Comparison of ENCODE assay signal across 8 mouse cellular contexts in the genomic region with DNA sequence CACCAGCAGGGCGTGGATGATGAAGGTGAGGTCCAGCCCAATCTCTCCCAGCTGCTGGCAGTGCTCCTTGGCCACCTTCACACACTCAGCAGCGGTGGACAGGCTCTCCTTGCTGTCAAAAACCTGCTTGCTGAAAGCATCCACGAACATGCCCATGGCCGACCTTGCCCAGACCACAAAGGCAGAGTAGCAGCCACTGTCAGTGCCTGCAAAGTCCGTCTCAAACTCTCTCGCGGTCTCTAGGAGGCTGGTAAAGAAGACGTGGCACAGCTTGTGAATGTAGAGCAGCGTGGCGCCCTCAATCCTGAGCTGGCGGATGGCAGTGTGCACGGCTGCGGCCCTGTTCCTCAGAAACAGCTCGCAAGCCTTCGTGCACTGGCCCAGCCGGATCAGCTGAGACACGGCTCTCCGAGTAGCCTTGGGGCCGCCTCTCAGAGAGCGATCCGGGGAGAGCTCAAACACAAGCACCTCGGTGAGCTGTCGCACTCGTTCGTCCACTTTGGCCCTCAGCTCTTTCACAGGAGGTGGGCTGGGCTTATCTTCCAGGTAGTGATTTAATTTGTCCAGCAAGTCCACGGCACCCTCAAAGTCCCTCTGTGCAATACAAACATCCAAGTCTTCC. TPM values are rescaled to one million over a fixed set of nuclear protein-coding genes. Genes with fewer than 3 reads are reported as not detected.
DNase-seq lines count a peak whose midpoint lies in the region; ATAC-seq lines count a peak whose summit lies in the region.

No protein-coding gene starts in this region.

- ATAC-seq in cerebellum, adult (ENCODE audit: insufficient number of reproducible peaks, low FRiP score, low TSS enrichment), result no peak
- no peak for ATAC-seq in hindbrain, embryonic 14.5 days (ENCODE audit: low FRiP score)
- no peak for ATAC-seq in midbrain, embryonic 14.5 days (ENCODE audit: low FRiP score, low TSS enrichment)
- no peak for ATAC-seq in granulocyte monocyte progenitor cell, adult 5-6 weeks (replicated peaks; ENCODE audit: poor library complexity, severe bottlenecking)

- peaks cover 19% of the 10 kb centered on the region for H3K4me1 ChIP-seq in hindbrain, embryonic 14.5 days (replicated peaks; ENCODE audit: control insufficient read depth, insufficient read depth, low read length)
- peaks cover 24% of the 10 kb centered on the region for H3K4me1 ChIP-seq in midbrain, embryonic 14.5 days (ENCODE audit: control insufficient read depth, insufficient read depth, low read length)

- H3K4me2 ChIP-seq in hindbrain, embryonic 14.5 days (replicated peaks), result peak overlapping the region; percentile 93
- H3K4me2 ChIP-seq in midbrain, embryonic 14.5 days (ENCODE audit: low read length), result peak overlapping the region; percentile 96

- H3K27me3 ChIP-seq in hindbrain, embryonic 14.5 days (ENCODE audit: control insufficient read depth, insufficient read depth, low read length), result no peaks in the 10 kb centered on the region
- H3K27me3 ChIP-seq in midbrain, embryonic 14.5 days (ENCODE audit: control insufficient read depth, insufficient read depth, low read length), result no peaks in the 10 kb centered on the region

- H3K9me3 ChIP-seq in hindbrain, embryonic 14.5 days (ENCODE audit: control insufficient read depth, low read length), result no peaks in the 10 kb centered on the region
- no peaks in the 10 kb centered on the region for H3K9me3 ChIP-seq in midbrain, embryonic 14.5 days (ENCODE audit: control insufficient read depth, low read length)

- intact Hi-C loops in left cerebral cortex, postnatal 36 days (cut with DNase I), result loop anchor here (1.0 to 5.0 kb wide), 3 partner anchors 53 to 146 kb away; a partner anchor contains a TSS

- peak overlapping the region; percentile 74; the same call in 1 of the 2 replicates for H3K27ac ChIP-seq in hindbrain, embryonic 14.5 days
- no peak overlapping the region for H3K27ac ChIP-seq in midbrain, embryonic 14.5 days (replicated peaks; ENCODE audit: low read depth, low read length)

- 90% methylated on average over 26 of the region's 26 CpGs for WGBS in hindbrain, embryonic 14.5 days
- 83% methylated on average over 26 of the region's 26 CpGs for WGBS in midbrain, embryonic 14.5 days

- peaks cover 59% of the 10 kb centered on the region for H3K36me3 ChIP-seq in hindbrain, embryonic 14.5 days (replicated peaks; ENCODE audit: control insufficient read depth, insufficient read depth)
- H3K36me3 ChIP-seq in midbrain, embryonic 14.5 days (ENCODE audit: control insufficient read depth, insufficient read depth, low read length), result peaks cover 54% of the 10 kb centered on the region

- H3K4me3 ChIP-seq in hindbrain, embryonic 14.5 days (replicated peaks; ENCODE audit: low read length), result peak overlapping the region; percentile 97
- H3K4me3 ChIP-seq in midbrain, embryonic 14.5 days (replicated peaks; ENCODE audit: low read depth, low read length), result peak overlapping the region; percentile 85

- DNase-seq in cerebellum, adult 11-12 months, result peak; percentile 39
- DNase-seq in right cerebral cortex, postnatal 14 days, result peak; percentile 26
- DNase-seq in right cerebral cortex, postnatal 36 days (ENCODE audit: low spot score in 2 of 2), result no peak
- DNase-seq in hindbrain, embryonic 14.5 days (ENCODE audit: low spot score), result no peak
- DNase-seq in midbrain, embryonic 14.5 days, result no peak
- no peak for DNase-seq in left cerebral cortex, postnatal 36 days (ENCODE audit: low spot score in 2 of 2)

- peak overlapping the region; percentile 86 for H3K9ac ChIP-seq in hindbrain, embryonic 14.5 days
- H3K9ac ChIP-seq in midbrain, embryonic 14.5 days (replicated peaks; ENCODE audit: low read length), result peak overlapping the region; percentile 76

RNA-seq across cellular contexts. Expression of a gene that starts 1.4 kb away (rescaled TPM):
- 14.7 and 14.8 TPM in 2 replicates for polyA plus RNA-seq in hindbrain, embryonic 14.5 days (2014; fragmentation: Nextera tagmentation; extraction: Ambion mirVana)
- polyA plus RNA-seq in midbrain, embryonic 14.5 days (2014; fragmentation: Nextera tagmentation; extraction: Ambion mirVana), result 13.0 and 13.2 TPM in 2 replicates
- total RNA-seq in granulocyte monocyte progenitor cell, adult 5-6 weeks (2014; fragmentation: Nextera tagmentation), result 9.6 and 16.2 TPM in 2 replicates
- total RNA-seq in granulocyte monocyte progenitor cell, adult 5-6 weeks (2017), result 14.7 and 16.0 TPM in 2 replicates
- 10 to 100 TPM; 34.5 to 35.3 TPM for total RNA-seq in left cerebral cortex, postnatal 36 days (2021)

RNA-seq across cellular contexts. Expression of a gene that starts 1.6 kb away (rescaled TPM):
- polyA plus RNA-seq in hindbrain, embryonic 14.5 days (2014; fragmentation: Nextera tagmentation; extraction: Ambion mirVana), result 8.2 and 9.3 TPM in 2 replicates
- 9.8 and 11.7 TPM in 2 replicates for polyA plus RNA-seq in midbrain, embryonic 14.5 days (2014; fragmentation: Nextera tagmentation; extraction: Ambion mirVana)
- 18.5 and 18.8 TPM in 2 replicates for total RNA-seq in granulocyte monocyte progenitor cell, adult 5-6 weeks (2014; fragmentation: Nextera tagmentation)
- total RNA-seq in granulocyte monocyte progenitor cell, adult 5-6 weeks (2017), result 20.9 and 21.8 TPM in 2 replicates
- 10 to 100 TPM; 11.5 to 15.0 TPM for total RNA-seq in left cerebral cortex, postnatal 36 days (2021)

RNA-seq across cellular contexts. Expression of a gene that starts 33.2 kb away (rescaled TPM):
- polyA plus RNA-seq in hindbrain, embryonic 14.5 days (2014; fragmentation: Nextera tagmentation; extraction: Ambion mirVana), result 18.4 and 21.0 TPM in 2 replicates
- polyA plus RNA-seq in midbrain, embryonic 14.5 days (2014; fragmentation: Nextera tagmentation; extraction: Ambion mirVana), result 21.4 and 24.2 TPM in 2 replicates
- total RNA-seq in granulocyte monocyte progenitor cell, adult 5-6 weeks (2014; fragmentation: Nextera tagmentation), result 46.8 and 49.8 TPM in 2 replicates
- total RNA-seq in granulocyte monocyte progenitor cell, adult 5-6 weeks (2017), result 65.8 and 75.4 TPM in 2 replicates
- total RNA-seq in left cerebral cortex, postnatal 36 days (2021), result 10 to 100 TPM; 19.6 to 20.9 TPM

RNA-seq across cellular contexts. Expression of a gene that starts 33.3 kb away (rescaled TPM):
- 72.3 and 80.2 TPM in 2 replicates for polyA plus RNA-seq in hindbrain, embryonic 14.5 days (2014; fragmentation: Nextera tagmentation; extraction: Ambion mirVana)
- 65.5 and 90.8 TPM in 2 replicates for polyA plus RNA-seq in midbrain, embryonic 14.5 days (2014; fragmentation: Nextera tagmentation; extraction: Ambion mirVana)
- total RNA-seq in granulocyte monocyte progenitor cell, adult 5-6 weeks (2014; fragmentation: Nextera tagmentation), result 116 and 145 TPM in 2 replicates
- 92.3 and 115 TPM in 2 replicates for total RNA-seq in granulocyte monocyte progenitor cell, adult 5-6 weeks (2017)
- total RNA-seq in left cerebral cortex, postnatal 36 days (2021), result 10 to 100 TPM; 47.4 to 57.8 TPM

RNA-seq across cellular contexts. Expression of a gene that starts 53.0 kb away (rescaled TPM):
- polyA plus RNA-seq in hindbrain, embryonic 14.5 days (2014; fragmentation: Nextera tagmentation; extraction: Ambion mirVana), result 21.1 and 22.9 TPM in 2 replicates
- polyA plus RNA-seq in midbrain, embryonic 14.5 days (2014; fragmentation: Nextera tagmentation; extraction: Ambion mirVana), result 24.5 and 25.1 TPM in 2 replicates
- total RNA-seq in granulocyte monocyte progenitor cell, adult 5-6 weeks (2014; fragmentation: Nextera tagmentation), result 24.1 and 24.6 TPM in 2 replicates
- 16.3 and 23.5 TPM in 2 replicates for total RNA-seq in granulocyte monocyte progenitor cell, adult 5-6 weeks (2017)
- total RNA-seq in left cerebral cortex, postnatal 36 days (2021), result 10 to 100 TPM; 67.3 to 72.4 TPM

Comparison
In these comparisons a context has a peak if more than half of its experiments do, and no peak if none do; other contexts are left out.
1. DNase-seq: peak in cerebellum, adult 11-12 months (single experiment) and right cerebral cortex, postnatal 14 days (single experiment); none in right cerebral cortex, postnatal 36 days (0 of 2), hindbrain, embryonic 14.5 days (single experiment), midbrain, embryonic 14.5 days (single experiment) and left cerebral cortex, postnatal 36 days (0 of 2).